Mouse (Mus musculus): ENCODE measurements around the gene Lsm8.
"Not testable (repeated sequence)": the region's sequence is repeated elsewhere in the genome, so short reads cannot be mapped to it uniquely, and the experiment has no call there.

Lsm8 gene

GRCm38 (mm10) chr6:18848051-18848701 lies at the start of gene Lsm8:
Gene Lsm8 (plus strand): TSS chr6:18848579.
- peak; percentile 99 for DNase-seq (ENCODE audit: low read depth, low spot score)

DNA sequence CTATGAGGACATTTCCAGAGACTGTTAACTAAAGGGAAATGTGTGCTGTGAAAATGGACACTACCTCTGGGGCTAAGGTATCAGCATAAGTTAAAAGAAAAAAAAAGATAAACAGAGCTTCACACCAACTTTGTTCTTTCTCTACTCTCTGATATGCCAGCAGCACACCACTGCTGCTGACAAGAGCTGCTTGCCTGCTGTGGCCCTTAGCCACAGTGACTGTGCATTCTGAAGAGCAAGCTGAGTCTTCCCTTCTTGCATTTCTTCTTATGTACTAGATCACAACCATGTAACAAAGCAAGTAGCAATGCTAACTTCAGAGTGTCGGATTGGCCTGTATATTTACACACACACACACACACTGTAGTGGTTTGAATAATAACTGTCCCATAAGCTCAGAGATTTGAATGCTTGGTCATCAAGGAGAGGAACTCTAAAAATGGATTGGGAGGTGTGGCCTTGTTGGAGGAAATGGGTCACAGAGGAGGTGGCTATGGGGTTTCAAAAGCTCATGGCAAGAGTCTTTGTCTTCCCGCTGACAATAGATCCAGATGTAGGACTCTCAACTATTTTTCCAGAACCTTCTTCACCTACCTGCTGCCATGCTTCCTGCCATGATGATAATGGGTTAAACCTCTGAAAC lies 47.4 kb upstream of the Lsm8 start:
- no peak for DNase-seq (ENCODE audit: low read depth, low spot score)

- DNase-seq (ENCODE audit: low read depth, low spot score): no peak
These were observed 35.8 kb upstream of the Lsm8 start for GRCm38 (mm10) chr6:18812623-18813022.

DNA sequence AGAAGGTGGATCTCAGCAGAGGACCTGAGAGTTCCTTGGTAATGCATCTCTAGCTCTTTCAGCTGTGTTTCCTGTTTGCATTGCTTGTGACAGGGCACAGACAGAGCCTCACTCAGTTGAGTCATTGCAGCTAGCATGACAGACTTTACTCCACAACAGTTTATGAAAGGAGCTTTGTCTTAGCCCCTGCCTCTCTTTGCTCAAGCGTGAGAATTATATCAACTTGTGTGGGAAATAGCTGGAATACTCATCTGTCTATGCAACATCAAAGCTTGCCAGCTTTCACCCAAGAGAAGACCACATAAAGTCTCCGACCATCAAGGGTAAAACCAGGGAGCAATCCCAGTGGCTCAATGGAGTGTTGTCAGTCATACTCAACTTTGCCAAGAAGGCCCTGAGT lies 32.8 kb upstream of the Lsm8 start:
- DNase-seq (ENCODE audit: low read depth, low spot score): no peak

GRCm38 (mm10) chr6:18819343-18819742 lies 29.0 kb upstream of the Lsm8 start:
- DNase-seq (ENCODE audit: low read depth, low spot score): peak; percentile 80

- no peak for DNase-seq (ENCODE audit: low read depth, low spot score)
These were observed 28.1 kb upstream of the Lsm8 start for GRCm38 (mm10) chr6:18820246-18820645.

- DNase-seq (ENCODE audit: low read depth, low spot score): peak; percentile 49
These were observed 25.6 kb upstream of the Lsm8 start for GRCm38 (mm10) chr6:18822812-18823211.

DNA sequence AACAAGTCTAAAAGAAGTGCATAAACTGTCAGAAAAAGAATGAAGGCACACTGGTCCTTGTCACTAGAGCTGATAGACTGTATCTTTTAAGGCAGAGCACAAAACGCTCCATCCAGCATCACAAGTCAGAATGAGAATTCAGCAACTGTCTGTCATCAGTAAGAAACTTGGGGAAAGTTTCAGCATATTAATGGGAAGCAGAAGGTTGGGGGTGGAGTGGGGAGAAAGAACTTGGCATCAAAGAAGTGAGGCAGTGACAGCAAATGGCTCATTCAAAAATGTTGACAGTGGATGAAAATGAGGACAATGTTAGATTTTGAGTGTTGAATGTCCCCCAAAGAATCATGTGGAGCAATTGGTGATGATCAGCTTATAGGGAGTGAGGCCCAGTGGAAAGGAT lies 15.4 kb upstream of the Lsm8 start:
- no peak for DNase-seq (ENCODE audit: low read depth, low spot score)

DNA sequence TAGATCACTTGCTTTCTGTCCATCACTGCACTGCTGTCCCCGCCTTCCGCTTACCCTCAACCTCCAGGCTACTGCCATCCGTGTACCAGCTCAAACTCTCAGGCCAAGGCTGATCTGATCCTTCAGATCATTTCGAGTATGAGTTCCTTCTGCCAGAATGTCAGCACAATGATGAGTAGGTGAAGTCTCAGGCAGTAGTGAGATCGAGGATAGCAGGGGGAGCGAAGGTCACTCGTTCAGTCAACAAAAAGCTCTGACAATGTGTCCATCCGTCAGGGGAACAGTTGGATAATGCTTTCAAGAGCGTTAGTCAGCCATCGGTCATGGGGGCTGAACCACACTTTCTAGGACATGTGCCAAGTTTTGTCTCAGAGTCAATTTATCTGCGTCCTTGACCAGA lies 3.9 kb upstream of the Lsm8 start:
- not testable (repeated sequence) for DNase-seq (ENCODE audit: low read depth, low spot score)

DNA sequence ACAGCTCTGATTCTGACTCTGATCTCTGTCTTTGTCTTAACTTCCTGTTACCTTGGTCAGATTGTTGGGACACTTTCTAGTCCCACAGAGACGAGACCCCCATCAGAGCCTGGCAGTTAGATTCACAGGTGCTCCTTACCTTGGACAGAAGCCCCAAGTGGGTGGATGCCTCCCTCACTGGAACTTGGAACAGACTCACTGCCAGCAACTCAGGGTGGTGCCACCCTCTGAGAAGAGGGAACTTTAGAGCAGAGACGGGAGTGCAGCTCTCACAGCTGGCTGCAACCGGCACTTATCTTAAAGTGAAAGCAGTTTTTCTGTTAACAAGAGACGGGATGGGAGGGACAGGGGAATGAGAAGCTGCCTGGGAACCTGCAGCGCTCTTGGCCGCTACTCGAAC lies 2.8 kb upstream of the Lsm8 start:
- not testable (repeated sequence) for DNase-seq (ENCODE audit: low read depth, low spot score)

GRCm38 (mm10) chr6:18848702-18849061 lies 303 bp downstream of the Lsm8 start:
- DNase-seq (ENCODE audit: low read depth, low spot score): no peak

GRCm38 (mm10) chr6:18855323-18855722 lies 6.9 kb downstream of the Lsm8 start:
- DNase-seq (ENCODE audit: low read depth, low spot score): no peak

- no peak for DNase-seq (ENCODE audit: low read depth, low spot score)
These were observed 8.2 kb downstream of the Lsm8 start for GRCm38 (mm10) chr6:18856487-18857078.

DNA sequence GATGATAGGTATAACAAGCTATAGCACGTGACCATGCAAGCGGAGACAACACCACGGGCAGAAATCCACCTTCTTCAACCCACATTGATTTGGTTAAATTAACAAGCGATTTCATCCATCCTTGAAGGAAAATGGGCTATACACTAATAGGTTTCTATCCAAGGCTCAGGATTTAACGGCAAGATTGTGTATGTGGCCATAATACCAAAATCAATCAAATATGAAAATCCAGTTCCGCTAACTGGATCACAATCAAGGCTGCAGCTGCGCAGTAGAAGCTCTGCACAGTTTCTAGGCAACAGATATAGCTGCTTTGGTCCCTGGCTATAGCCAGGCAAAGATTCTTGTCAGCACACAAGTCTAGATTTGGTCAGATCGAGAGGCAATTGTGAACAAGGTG lies 17.6 kb downstream of the Lsm8 start, which contains the start of gene Ankrd7:
Gene Ankrd7, plus strand, starts transcription at position 301 of the 400 bp plus-strand sequence.
- no peak for DNase-seq (ENCODE audit: low read depth, low spot score)

- no peak for DNase-seq (ENCODE audit: low read depth, low spot score)
These were observed 40.7 kb downstream of the Lsm8 start for GRCm38 (mm10) chr6:18889030-18889429.

DNA sequence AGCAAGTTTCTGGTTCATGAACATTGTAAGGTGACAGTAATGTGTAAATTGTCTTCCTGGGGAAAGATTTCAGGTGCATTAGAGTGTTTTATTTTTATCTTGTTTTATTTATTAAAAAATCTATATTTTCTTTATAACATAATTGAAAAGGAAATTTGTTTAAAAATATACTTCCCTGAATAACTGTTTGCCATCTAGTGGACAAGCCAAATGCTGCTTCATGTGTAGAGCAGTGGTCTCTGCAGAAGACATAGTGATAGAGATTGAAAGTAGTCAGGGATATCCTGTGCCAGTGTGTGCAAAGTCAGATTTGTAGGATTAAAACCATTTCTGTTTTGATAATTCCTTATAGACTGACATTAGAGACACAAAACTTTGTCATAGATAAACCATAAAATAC lies 45.8 kb downstream of the Lsm8 start:
- DNase-seq (ENCODE audit: low read depth, low spot score): no peak

Measured in 3T3-L1 (cell line).